Mouse (Mus musculus) ovary, adult 18-20 months (tissue): Measurements from ENCODE around the gene Slc48a1.
A peak's percentile ranks its signal among the peaks of the same experiment; 100 is the strongest.

Experiments used
- DNase-seq: peaks from one replicate; pipeline ENCODE4 v3.0.0; 2022; ENCODE audit warnings: low spot score, mixed read lengths

Slc48a1 gene

GRCm38 (mm10) chr15:97778311-97779098 lies at the start of gene Slc48a1:
Gene Slc48a1, plus strand, starts transcription at chr15:97778520.
- no peak for DNase-seq

- DNase-seq, result no peak
Observed at GRCm38 (mm10) chr15:97728804-97729203, 49.5 kb upstream of the Slc48a1 start.

- DNase-seq, result no peak
Observed at GRCm38 (mm10) chr15:97730365-97730764, 48.0 kb upstream of the Slc48a1 start.

DNA sequence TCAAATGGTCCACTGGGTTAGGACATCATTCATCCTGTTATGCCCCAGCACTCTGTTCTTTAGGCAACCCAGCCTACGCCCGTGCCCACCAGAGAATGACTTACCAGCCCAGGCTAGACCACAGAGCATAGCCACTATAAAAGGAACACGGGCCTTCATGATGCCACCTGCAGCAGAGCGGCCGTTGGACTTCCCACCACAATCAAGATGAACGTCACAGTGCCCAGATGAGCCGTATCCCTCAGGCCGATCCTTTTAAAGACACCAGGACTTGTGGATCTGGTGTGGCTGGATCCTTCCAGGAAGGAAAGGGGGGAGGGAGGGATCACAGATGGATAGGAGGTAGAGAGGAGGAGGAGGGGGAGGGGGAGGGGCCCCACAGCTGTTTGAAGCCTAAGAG lies 47.2 kb upstream of the Slc48a1 start, which contains the start of gene Endou:
Gene Endou (minus strand): TSS at position 229 of the 400 bp plus-strand sequence.
- no peak for DNase-seq

GRCm38 (mm10) chr15:97731988-97732387 lies 46.3 kb upstream of the Slc48a1 start:
- DNase-seq, result no peak

GRCm38 (mm10) chr15:97738923-97739322 lies 39.4 kb upstream of the Slc48a1 start:
- DNase-seq, result no peak

DNA sequence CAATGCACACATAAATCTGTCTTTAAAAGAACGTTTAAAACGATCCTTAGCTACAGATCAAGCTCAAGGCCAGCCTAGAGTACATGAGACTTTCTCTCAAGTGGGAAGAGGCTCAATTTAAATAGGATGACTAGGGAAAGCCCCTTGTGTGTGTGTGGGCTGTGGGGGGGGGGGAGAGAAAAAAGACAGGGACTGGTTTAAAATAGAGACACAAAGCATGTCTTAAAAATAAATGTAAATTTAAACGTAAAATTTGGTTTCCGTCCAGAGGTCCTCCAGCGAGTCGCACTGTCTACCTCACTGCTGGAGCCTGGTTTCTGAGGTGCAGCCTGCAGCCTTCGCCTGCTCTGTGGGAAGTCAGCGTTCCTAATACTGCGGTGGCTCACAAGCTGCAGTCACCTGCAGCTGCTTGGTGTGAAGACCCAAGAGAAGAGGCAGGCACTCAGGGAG lies 38.0 kb upstream of the Slc48a1 start:
- no peak for DNase-seq

DNA sequence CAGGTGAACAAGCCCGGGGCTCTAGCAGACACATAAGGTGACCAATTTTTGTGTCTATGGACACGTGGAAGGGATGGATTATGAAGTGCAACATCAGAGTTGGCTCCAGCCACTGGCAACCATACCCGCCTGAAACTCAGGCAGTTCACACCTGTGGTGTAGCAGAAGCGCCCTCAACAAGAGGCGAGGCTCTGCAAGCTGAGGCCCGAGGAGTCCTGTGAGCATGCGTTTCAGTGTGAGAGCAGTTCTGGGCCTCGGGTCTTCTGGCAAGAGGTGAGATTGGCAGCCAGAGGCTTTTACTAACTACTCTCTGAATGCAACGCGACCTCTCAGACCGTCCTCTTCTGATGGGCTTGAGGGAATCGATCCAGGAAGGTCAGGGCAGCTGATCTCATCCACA lies 36.7 kb upstream of the Slc48a1 start:
- no peak for DNase-seq

DNA sequence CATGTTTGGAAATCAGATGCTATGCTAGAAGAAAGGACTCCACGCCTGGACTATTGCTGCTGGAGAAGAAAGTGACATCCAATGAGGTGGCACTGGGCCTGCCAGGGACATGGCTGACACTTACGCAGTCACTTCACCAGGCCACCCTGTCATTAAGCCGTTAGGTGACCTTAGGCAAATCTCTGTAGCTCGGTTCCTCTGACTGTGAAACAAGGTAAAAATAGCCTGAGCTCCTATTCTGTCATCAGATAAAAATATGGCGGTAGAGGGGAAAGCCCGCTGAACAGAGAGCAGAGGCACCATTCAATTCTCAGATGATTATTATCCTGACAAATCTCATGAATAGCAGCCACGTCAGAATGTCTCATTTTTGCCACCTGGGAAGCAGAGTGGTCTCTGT lies 36.2 kb upstream of the Slc48a1 start:
- DNase-seq, result no peak

GRCm38 (mm10) chr15:97742600-97742999 lies 35.7 kb upstream of the Slc48a1 start:
- DNase-seq, result no peak

GRCm38 (mm10) chr15:97743210-97743609 lies 35.1 kb upstream of the Slc48a1 start:
- no peak for DNase-seq

DNA sequence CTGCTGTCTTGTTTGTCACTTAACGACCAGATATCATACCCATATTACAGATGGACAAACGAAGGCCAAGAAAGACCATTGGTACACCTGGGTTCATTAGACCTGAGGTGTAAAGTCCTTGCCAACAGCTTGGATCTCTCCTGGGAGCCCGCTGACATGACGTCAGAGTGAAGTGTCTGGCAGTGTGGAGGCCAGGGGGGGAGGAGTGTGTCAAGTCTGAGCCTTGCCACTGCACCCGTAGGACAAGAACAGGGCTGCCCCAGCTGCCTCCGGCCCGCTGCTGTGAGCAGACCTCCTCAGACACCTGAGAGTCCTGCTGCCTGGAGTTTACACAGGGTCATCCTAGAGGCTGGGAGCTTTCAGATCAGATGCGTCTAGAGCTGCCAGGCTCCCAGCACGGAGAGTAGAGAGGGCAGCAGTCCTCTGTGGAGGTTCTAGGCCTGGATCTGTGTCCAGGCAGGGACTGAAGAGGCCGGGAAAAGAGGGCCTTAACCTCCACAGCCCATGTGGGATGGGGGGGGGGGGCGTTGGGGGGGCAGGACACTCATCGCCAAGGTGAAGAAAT lies 34.3 kb upstream of the Slc48a1 start:
- DNase-seq, result no peak

DNA sequence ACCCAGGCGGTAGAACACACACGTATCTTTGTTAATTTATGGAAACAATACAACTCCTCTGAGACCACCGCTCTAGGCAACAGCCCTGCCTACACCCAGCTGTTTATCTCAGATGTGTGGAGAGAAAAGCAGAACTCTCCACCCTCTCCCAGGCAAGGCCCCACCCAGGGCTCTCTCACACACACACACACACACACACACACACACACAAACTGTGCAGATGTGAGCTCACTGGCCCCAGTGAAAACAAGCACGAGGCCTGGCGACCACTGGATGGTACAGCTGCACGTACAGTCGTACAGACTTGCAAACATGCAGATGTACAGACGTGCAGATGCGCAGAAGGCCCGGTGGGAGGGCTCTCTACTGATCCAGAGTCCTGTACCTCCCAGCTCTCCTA lies 33.4 kb upstream of the Slc48a1 start:
- no peak for DNase-seq

- peak; percentile 74 for DNase-seq
Observed at GRCm38 (mm10) chr15:97745331-97745730, 33.0 kb upstream of the Slc48a1 start.

DNA sequence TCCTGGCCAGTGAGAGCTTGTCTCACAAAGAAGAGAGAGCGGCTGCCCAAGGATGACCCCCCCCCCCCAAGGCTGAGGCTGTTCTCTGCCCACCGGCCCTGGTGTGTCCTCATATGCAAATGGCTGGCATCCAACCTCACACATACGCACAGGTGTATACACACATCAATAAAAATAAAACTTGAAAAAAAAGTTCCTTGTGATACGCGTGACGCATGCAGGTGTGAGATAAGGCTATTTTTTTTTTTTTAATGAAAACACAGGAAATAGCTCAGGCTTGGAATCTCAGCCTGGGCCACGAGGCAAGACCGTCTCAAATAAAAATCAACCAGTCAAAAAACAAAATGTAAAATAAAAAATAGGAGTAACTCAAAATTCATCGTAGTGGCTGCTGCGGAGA lies 32.0 kb upstream of the Slc48a1 start:
- DNase-seq, result no peak

- DNase-seq, result no peak
Observed at GRCm38 (mm10) chr15:97746748-97747147, 31.6 kb upstream of the Slc48a1 start.

DNA sequence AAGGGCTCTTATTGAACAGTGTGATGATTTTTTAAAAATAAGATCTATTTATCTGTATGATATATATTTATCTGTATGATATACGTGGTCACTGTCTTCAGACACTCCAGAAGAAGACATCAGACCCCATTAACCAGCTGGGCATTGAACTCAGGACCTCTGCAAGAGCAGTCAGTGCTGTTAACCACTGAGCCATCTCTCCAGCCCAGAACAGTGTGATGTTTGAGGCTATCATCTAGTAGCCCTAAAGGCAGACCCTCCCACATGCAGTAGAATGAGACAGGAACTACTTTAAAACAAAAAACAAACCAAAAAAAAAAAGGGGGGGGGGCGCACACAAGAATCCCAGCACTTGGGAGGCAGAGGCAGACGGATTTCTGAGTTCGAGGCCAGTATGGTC lies 30.8 kb upstream of the Slc48a1 start:
- no peak for DNase-seq

GRCm38 (mm10) chr15:97748309-97748708 lies 30.0 kb upstream of the Slc48a1 start:
- no peak for DNase-seq

DNA sequence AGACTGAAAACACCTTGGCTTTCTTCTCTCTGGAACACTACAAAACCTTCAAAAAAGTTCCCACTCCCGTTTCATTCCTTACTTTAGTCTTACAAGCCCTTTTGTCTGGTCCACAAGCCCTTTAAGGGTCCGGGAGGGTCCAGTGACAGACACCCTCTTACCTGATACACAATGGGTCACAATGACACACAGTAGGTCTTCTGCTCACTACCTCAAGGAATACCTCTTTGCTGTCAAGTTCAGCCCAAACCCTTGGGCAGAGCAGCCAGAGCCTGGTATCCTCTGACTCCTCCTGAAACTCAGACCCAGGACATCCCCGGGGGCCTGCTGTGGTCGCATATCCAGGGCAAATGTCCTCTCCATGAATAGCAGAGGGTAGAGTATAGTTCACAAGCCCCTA lies 29.4 kb upstream of the Slc48a1 start:
- DNase-seq, result no peak

DNA sequence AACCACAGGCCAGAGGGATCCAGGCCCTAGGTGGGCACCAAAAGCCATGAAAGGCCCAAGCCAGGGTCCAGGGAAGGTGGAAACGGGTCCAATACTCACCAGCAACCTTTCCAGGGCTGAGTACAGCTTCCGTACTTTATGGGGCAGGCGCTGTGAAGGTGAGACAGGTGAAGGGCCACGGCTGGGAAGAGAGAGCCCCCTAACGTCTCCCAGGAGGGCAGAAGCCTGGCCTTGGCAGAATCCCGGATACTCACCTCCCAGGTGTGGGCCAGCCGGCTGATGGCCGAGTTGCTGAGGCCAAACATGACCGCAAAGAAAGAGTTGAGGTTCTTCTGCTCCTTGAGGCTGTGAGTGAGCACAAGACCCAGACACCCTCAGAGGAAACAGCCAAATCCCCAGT lies 28.9 kb upstream of the Slc48a1 start:
- no peak for DNase-seq

- DNase-seq, result no peak
Observed at GRCm38 (mm10) chr15:97749841-97750240, 28.5 kb upstream of the Slc48a1 start.

DNA sequence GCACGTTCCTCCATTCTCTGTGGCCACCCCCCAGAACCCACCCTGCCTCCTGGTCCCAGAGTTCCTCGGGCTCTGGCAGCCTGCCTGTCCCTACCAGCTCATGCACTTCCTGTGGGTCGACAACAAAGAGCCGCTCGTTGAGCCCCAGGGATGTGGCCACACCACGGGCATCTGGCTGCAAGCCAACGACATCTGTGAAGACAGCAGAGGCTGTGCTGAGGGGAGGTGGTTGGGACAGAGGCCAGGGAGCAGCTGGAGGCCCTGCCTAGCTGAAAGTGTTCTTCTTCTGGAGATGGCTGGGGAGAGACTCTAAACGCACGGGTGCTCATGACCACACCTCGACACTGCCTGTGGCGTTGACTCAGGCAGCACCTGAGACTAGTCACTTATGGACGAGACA lies 27.6 kb upstream of the Slc48a1 start:
- peak; percentile 76 for DNase-seq

DNA sequence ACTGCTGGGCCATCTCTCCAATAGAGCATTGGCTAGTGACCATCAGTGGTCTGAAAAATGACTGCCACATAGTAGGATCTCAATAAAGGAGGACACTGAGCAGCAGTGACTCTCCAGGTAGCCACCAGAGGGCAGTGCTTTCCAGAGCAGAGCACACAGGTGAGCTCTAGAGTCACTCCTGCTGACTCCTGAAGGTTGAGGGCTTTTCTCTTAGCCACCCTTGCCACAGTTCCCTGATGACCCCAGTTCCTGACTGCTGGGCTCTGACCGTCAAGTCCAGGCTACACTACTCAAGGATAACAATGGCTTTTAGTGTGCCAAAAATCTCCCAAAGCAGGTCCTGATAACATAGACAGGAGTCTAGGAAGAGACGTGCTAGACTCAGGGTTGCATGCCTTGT lies 26.6 kb upstream of the Slc48a1 start:
- DNase-seq, result no peak

- DNase-seq, result no peak
Observed at GRCm38 (mm10) chr15:97752491-97752890, 25.8 kb upstream of the Slc48a1 start.
